Mouse (Mus musculus): ENCODE measurements around the gene Msi2. TPM values are rescaled to one million over a fixed set of nuclear protein-coding genes. Genes with fewer than 3 reads are reported as not detected.

Gene Msi2
- total and polyA plus RNA-seq, 2 experiments from 2014 or later = 22.1 to 94.6 TPM

GRCm38 (mm10) chr11:88636319-88636718 is 82.0 kb downstream of the Msi2 start:
- TF ChIP-seq EP300 (IDR thresholded peaks at IDR 0.05; ENCODE audit: low read depth) (no peak), CTCF (IDR thresholded peaks at IDR 0.05; ENCODE audit: low read depth) (no peak)
- Histone ChIP-seq H3K9me3 (replicated peaks; ENCODE audit: control insufficient read depth, low read length) (no peaks in the 10 kb centered on the region), H3K4me1 (ENCODE audit: control insufficient read depth, insufficient read depth) (peaks cover 30% of the 10 kb centered on the region), H3K36me3 (replicated peaks; ENCODE audit: control insufficient read depth, insufficient read depth, low read length) (peaks cover 6% of the 10 kb centered on the region; the same call in 1 of the 2 replicates), H3K4me3 (ENCODE audit: low read depth, low read length) (no peak overlapping the region), H3K4me2 (ENCODE audit: low read depth, low read length) (no peak overlapping the region), H3K9ac (replicated peaks; ENCODE audit: low read depth, low read length) (no peak overlapping the region), H3K27ac (ENCODE audit: low read depth) (no peak overlapping the region), H3K27me3 (ENCODE audit: control insufficient read depth, insufficient read depth, low read length) (no peaks in the 10 kb centered on the region)
- DNase-seq (ENCODE audit: low spot score) (no peak), ATAC-seq (ENCODE audit: insufficient read depth, low read depth) (no peak)
- WGBS = 79% methylated on average over 5 of the region's 5 CpGs

- Histone ChIP-seq H3K4me3 (ENCODE audit: low read depth, low read length) (no peak overlapping the region), H3K4me2 (ENCODE audit: low read depth, low read length) (no peak overlapping the region), H3K9me3 (replicated peaks; ENCODE audit: control insufficient read depth, low read length) (no peaks in the 10 kb centered on the region), H3K4me1 (ENCODE audit: control insufficient read depth, insufficient read depth) (peaks cover 31% of the 10 kb centered on the region), H3K9ac (replicated peaks; ENCODE audit: low read depth, low read length) (no peak overlapping the region), H3K36me3 (replicated peaks; ENCODE audit: control insufficient read depth, insufficient read depth, low read length) (0 out of 2 replicates have a peak, but pooled peaks cover 9% of the 10 kb centered on the region), H3K27ac (ENCODE audit: low read depth) (peak overlapping the region; percentile 47), H3K27me3 (ENCODE audit: control insufficient read depth, insufficient read depth, low read length) (no peaks in the 10 kb centered on the region)
- TF ChIP-seq EP300 (IDR thresholded peaks at IDR 0.05; ENCODE audit: low read depth) (no peak), CTCF (IDR thresholded peaks at IDR 0.05; ENCODE audit: low read depth) (no peak)
- ATAC-seq (ENCODE audit: insufficient read depth, low read depth) = peak; percentile 59; the same call in 1 of the 2 replicates
- 48% methylated on average over 1 of the region's 1 CpGs for WGBS
- no peak for DNase-seq (ENCODE audit: low spot score)
Measured at GRCm38 (mm10) chr11:88634627-88635026, 83.7 kb downstream of the Msi2 start.

- no peak for TF ChIP-seq EP300 (IDR thresholded peaks at IDR 0.05; ENCODE audit: low read depth)
- TF ChIP-seq CTCF (IDR thresholded peaks at IDR 0.05; ENCODE audit: low read depth) = no peak
- H3K9me3 ChIP-seq (replicated peaks; ENCODE audit: control insufficient read depth, low read length) = no peaks in the 10 kb centered on the region
- peaks cover 33% of the 10 kb centered on the region for H3K4me1 ChIP-seq (ENCODE audit: control insufficient read depth, insufficient read depth)
- H3K4me3 ChIP-seq (ENCODE audit: low read depth, low read length) = no peak overlapping the region
- 0 out of 2 replicates have a peak, but pooled peaks cover 9% of the 10 kb centered on the region for H3K36me3 ChIP-seq (replicated peaks; ENCODE audit: control insufficient read depth, insufficient read depth, low read length)
- H3K9ac ChIP-seq (replicated peaks; ENCODE audit: low read depth, low read length) = no peak overlapping the region
- 80% methylated on average over 3 of the region's 3 CpGs for WGBS
- H3K27me3 ChIP-seq (ENCODE audit: control insufficient read depth, insufficient read depth, low read length) = no peaks in the 10 kb centered on the region
- H3K4me2 ChIP-seq (ENCODE audit: low read depth, low read length) = no peak overlapping the region
- DNase-seq (ENCODE audit: low spot score) (no peak), ATAC-seq (ENCODE audit: insufficient read depth, low read depth) (no peak)
- H3K27ac ChIP-seq (ENCODE audit: low read depth) = no peak overlapping the region
Measured at GRCm38 (mm10) chr11:88631932-88632230, 86.4 kb downstream of the Msi2 start.

- no peak overlapping the region for H3K4me3 ChIP-seq (ENCODE audit: low read depth, low read length)
- 0 out of 2 replicates have a peak, but pooled peaks cover 9% of the 10 kb centered on the region for H3K36me3 ChIP-seq (replicated peaks; ENCODE audit: control insufficient read depth, insufficient read depth, low read length)
- no peak overlapping the region for H3K27ac ChIP-seq (ENCODE audit: low read depth)
- ATAC-seq (ENCODE audit: insufficient read depth, low read depth) (no peak), DNase-seq (ENCODE audit: low spot score) (no peak)
- WGBS = 83% methylated on average over 8 of the region's 8 CpGs
- H3K9me3 ChIP-seq (replicated peaks; ENCODE audit: control insufficient read depth, low read length) = no peaks in the 10 kb centered on the region
- H3K27me3 ChIP-seq (ENCODE audit: control insufficient read depth, insufficient read depth, low read length) = no peaks in the 10 kb centered on the region
- TF ChIP-seq CTCF (IDR thresholded peaks at IDR 0.05; ENCODE audit: low read depth) = no peak
- no peak for TF ChIP-seq EP300 (IDR thresholded peaks at IDR 0.05; ENCODE audit: low read depth)
- peaks cover 38% of the 10 kb centered on the region for H3K4me1 ChIP-seq (ENCODE audit: control insufficient read depth, insufficient read depth)
- no peak overlapping the region for H3K4me2 ChIP-seq (ENCODE audit: low read depth, low read length)
- H3K9ac ChIP-seq (replicated peaks; ENCODE audit: low read depth, low read length) = no peak overlapping the region
Measured at GRCm38 (mm10) chr11:88631084-88631931, 87.0 kb downstream of the Msi2 start.

GRCm38 (mm10) chr11:88629619-88630018 is 88.7 kb downstream of the Msi2 start:
- H3K4me2 ChIP-seq (ENCODE audit: low read depth, low read length) = no peak overlapping the region
- H3K27ac ChIP-seq (ENCODE audit: low read depth) = 0 out of 2 replicates have a peak overlapping the region, but pooled peaks have one; percentile 48
- no peak overlapping the region for H3K4me3 ChIP-seq (ENCODE audit: low read depth, low read length)
- TF ChIP-seq CTCF (IDR thresholded peaks at IDR 0.05; ENCODE audit: low read depth) (no peak), EP300 (IDR thresholded peaks at IDR 0.05; ENCODE audit: low read depth) (no peak)
- ATAC-seq (ENCODE audit: insufficient read depth, low read depth) (no peak), DNase-seq (ENCODE audit: low spot score) (no peak)
- no peak overlapping the region for H3K9ac ChIP-seq (replicated peaks; ENCODE audit: low read depth, low read length)
- no peaks in the 10 kb centered on the region for H3K9me3 ChIP-seq (replicated peaks; ENCODE audit: control insufficient read depth, low read length)
- 0 out of 2 replicates have a peak, but pooled peaks cover 9% of the 10 kb centered on the region for H3K36me3 ChIP-seq (replicated peaks; ENCODE audit: control insufficient read depth, insufficient read depth, low read length)
- H3K4me1 ChIP-seq (ENCODE audit: control insufficient read depth, insufficient read depth) = peaks cover 28% of the 10 kb centered on the region
- 71% methylated on average over 4 of the region's 4 CpGs for WGBS
- no peaks in the 10 kb centered on the region for H3K27me3 ChIP-seq (ENCODE audit: control insufficient read depth, insufficient read depth, low read length)
